Mouse (Mus musculus) retina, embryonic 14.5 days (tissue): Measurements from ENCODE around the gene 2410004P03Rik.

Source experiments
- DNase-seq: peaks from one replicate; pipeline ENCODE4 v3.0.0-alpha.2; 2015; ENCODE audit warnings: low spot score

The 2410004P03Rik gene

DNA sequence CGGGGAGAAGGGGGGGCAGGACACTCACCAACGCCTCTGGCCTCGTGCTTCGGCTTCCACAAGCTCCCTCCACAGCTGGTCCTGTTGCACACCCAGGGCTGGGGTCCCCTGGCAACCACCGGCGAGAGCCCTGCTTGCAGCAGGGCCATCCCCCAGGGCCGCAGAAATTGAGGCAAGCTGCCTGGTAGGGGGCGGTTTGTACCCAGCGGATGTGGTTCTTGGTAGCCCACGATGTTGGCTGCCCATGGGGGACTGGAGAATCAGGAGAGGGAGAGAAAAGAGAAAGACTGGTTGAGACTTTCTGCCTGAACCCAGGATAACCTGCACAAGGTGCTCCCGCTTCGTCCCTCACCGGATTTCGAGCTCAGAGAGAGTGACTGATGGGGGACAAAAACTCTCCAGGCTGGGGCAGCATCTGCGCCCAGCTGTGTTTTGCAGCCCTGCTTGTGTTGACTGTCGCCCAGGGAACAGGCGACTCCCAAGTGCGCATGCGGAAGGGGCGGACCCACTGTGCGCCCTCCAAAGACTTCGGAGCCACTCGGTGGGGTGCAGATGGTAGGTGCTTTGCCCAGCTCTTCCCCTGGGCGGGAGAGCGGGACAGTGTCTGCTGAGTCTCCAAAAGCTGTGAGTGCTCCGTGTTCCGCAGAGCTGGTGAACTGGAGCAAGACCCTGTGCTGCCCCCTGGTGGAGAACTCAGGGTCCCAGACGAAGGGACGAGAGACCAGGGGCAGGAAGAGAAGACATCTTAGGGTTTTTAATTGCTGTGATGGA is at the start of gene 2410004P03Rik:
Gene 2410004P03Rik (minus strand): TSS at position 628 of the 771 bp plus-strand sequence.
- peak; percentile 85 for DNase-seq

GRCm38 (mm10) chr12:17061183-17061722 is 49.7 kb upstream of the 2410004P03Rik start:
- no peak for DNase-seq

DNA sequence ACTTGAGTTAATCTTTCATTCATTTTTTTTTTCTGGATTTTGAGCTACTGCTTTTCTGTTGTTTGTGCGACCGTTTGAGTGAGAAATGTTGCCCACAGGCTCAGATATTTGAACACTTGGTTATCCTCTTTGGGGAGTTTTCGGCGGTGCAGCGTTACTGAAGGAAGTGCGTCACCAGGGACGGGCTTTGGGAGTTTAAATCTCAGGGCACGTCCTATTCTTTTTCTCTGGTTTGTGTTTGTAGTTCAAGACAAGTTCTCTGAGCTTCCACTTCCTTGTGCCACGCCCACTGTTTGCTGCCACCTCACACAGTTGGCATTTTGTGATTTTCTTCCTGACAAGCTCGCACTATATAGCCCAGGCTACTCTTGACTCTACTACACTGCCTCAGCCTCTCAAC is 47.0 kb upstream of the 2410004P03Rik start:
- DNase-seq = no peak

DNA sequence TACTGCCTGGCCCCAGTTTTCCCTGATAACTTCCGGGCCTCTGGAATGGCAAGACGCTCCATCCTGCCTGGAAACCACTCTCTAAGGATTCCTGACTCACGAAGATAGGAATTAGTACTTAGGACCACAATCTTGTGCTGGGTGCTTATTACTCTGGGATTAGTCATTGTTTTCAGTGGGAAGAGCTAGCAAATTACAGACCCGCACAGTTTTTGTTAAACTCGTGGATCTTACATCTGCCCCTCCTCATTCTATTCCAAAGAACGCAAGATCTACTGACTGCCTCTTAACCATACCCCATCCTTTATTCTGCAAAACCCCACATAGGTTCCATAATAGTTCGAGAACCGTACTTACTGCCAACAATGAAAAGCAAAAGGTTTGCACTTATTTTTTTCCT is 45.6 kb upstream of the 2410004P03Rik start:
- DNase-seq = no peak

DNA sequence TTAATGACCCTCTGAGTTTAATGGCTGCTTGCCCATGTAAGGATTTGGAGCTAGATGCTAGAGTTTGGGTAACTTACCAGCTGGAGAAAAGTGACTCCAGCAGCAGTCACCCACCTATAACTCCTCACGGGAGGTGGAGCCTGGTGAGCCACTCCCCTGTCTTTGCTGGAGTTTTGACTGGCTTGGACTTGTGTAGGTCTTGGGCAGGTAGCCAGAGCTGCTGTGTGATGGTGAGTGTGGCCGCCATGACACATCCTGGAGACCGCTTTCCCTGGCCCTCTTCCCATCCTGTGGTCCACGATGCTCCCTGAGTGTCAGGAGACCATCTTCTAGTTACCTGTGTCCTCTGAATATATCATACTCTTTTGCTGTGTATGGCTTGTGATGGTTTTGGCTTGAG is 44.2 kb upstream of the 2410004P03Rik start:
- no peak for DNase-seq

DNA sequence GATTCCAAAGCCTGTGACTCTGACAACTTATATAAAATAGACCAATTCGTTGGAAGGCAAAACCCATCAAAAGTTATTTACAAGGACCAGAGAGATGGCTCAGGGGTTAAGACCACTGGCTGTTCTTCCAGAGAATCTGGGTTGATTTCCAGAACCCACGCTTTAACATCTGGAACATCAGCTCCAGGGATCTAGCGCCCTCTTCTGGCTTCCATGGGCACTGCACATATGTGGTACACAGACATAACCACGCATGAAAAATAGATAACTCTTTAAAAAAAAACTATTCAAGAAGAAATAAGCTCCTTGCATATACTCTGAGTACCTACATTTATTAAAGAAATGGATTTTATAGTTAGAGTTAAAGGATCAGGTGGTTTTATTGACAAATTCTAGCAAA is 43.2 kb upstream of the 2410004P03Rik start:
- DNase-seq = no peak

GRCm38 (mm10) chr12:17052673-17053072 is 41.1 kb upstream of the 2410004P03Rik start:
- no peak for DNase-seq

- DNase-seq = no peak
Observed at GRCm38 (mm10) chr12:17051057-17051456, 39.5 kb upstream of the 2410004P03Rik start.

GRCm38 (mm10) chr12:17049796-17050195 is 38.3 kb upstream of the 2410004P03Rik start:
- DNase-seq = no peak

DNA sequence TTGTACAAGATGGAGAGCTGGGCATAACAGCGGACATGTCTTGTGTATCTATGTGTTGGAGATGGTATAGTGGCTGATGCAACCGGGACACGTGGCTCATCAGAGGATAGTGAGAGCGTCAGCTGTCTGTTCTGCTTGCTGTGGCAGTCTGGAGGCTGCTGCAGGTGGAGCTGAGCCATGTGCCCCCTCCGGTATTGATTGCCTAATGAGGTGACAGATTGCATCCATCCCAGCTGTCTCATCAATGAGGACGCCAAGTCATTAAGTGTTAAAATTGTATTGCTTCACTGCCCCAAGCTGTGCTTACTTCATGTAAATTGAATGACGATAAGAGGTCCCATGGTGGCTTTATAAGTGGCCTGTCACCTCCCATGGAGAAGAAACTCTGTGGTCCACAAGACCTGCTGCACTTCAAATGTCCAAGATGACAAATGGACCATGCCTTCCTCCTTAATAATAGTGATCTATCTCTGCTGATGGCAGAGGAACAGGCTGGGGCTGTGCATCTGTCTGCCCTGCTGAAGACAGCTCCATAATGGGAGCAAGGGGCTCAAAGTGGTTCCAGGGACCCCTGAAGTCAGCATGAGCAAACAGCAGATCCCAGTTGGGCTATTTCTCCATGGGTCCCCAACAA is 37.6 kb upstream of the 2410004P03Rik start:
- peak; percentile 49 for DNase-seq

DNA sequence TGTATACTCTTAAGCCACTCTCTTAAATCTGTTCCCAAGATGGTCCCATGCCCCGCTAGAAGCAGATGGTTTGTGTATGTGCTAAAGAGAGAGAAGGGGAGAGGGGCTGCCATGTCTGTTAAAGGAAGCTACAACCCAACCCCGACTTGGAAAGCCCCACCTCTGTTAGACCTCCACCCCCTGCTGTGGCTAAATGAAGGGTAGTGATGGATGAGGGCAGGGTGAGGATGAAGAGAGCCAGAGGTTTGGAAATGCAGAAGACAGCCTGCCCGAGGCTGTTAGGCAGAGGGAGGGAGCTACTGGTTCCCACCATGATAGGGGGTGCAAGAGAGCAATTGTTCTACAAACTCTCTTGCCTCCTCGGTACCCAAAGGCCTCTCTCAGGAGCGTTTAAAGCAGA is 31.8 kb upstream of the 2410004P03Rik start:
- DNase-seq = no peak

GRCm38 (mm10) chr12:17040567-17040966 is 29.0 kb upstream of the 2410004P03Rik start:
- no peak for DNase-seq

DNA sequence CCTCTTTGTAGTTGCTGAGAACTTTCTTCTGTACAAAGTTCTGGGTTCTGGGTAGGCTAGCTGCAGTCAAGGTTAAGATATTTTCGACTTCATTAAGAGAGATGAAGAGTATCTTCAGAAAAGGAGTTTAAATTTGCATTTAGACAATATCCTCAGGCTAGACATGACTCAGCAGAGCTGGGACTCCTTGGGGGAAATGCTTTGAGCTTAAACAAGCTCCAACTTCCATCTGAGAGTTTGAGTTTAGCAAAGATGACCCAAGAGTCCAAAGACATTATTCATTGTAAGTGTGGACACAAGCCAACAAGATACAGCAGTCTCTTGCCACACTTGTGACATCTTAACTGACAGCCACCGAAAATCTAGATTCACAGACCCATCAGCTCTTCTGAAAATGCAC is 27.9 kb upstream of the 2410004P03Rik start:
- no peak for DNase-seq

GRCm38 (mm10) chr12:17038246-17038645 is 26.7 kb upstream of the 2410004P03Rik start:
- no peak for DNase-seq

- no peak for DNase-seq
Observed at GRCm38 (mm10) chr12:17037053-17037610, 25.6 kb upstream of the 2410004P03Rik start.

- DNase-seq = no peak
Observed at GRCm38 (mm10) chr12:17036532-17036931, 25.0 kb upstream of the 2410004P03Rik start.

GRCm38 (mm10) chr12:17035128-17035527 is 23.6 kb upstream of the 2410004P03Rik start:
- DNase-seq = peak; percentile 67

- DNase-seq = no peak
Observed at GRCm38 (mm10) chr12:17034671-17035070, 23.1 kb upstream of the 2410004P03Rik start.

DNA sequence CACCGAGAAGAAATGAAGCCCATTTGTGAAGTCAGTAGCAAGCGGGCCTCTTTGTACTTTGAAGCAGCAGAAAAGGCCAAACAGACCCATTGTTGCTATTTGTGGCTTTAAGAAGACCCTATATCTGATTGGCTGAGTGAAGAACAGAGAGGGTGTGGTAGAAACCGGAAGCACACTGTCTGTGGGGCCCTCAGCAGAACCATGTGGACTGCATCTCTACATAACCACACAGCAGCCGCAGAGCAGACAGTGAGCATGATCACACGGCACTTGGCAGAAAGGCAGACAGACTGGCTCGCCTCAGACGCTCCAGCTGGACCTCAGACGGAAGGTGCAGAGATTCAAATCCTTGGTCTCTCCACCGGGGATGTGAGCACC is 21.9 kb upstream of the 2410004P03Rik start:
- no peak for DNase-seq

- DNase-seq = peak; percentile 86
Observed at GRCm38 (mm10) chr12:17032694-17033463, 21.4 kb upstream of the 2410004P03Rik start.

DNA sequence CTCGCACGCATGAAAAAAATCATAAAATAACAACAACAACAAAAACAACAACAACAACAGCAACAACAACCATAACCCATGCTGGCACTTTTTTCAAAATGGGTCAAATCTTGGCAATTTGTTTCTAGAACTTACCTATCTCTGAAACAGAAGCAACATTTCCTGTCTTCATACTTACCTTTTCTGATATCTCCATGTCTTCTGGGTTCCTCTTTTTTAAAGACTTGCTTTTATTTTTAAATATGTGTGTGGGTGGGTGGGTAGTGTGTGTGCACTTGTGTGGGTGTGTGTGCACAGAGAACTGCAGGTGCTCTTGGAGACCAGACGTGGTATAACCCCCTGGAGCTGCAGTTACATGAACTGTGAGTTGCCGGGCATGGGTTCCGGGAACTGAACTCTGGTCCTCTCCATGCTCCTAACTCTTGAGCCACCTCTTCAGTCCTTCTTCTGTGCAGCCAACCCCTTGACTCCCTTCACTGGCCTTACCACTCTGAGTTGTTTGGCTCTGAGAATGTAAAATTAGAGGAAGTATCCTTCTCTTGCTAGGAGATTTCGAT is 13.1 kb upstream of the 2410004P03Rik start:
- no peak for DNase-seq

DNA sequence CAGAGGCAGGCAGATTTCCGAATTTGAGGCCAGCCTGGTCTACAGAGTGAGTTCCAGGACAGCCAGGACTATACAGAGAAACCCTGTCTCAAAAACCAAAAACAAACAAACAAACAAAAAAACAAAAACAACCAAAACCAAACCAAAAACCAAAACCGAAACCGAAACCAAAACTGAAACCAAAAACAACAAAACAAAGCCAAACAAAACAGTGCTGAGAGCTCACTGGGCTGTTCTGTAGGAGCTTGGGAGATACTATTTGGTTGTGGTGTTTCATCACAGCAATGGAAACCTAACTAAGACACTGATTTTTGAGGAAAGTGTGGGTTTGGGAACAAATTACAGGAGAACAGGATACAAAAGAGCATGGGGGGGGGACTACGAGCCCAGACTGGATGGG is 10.6 kb upstream of the 2410004P03Rik start:
- no peak for DNase-seq
